Mouse (Mus musculus): ENCODE measurements around the gene Gm16503. TPM values are rescaled to one million over a fixed set of nuclear protein-coding genes. Genes with fewer than 3 reads are reported as not detected.

Gm16503 gene
- total RNA-seq, 2 experiments from 2014 or later: 0.33 to 0.72 TPM

Other genes with a start within 250 kb of the Gm16503 start
- under 1 TPM in 1 of 2 experiments, not detected in 1; 0.12 TPM for gene Zfp988, start 234.5 kb upstream of the Gm16503 start, total RNA-seq (2021)
- under 1 TPM; 0.31 to 0.34 TPM for gene Zfp978, start 178.9 kb upstream of the Gm16503 start, total RNA-seq (2021)
- 1 to 10 TPM; 6.0 to 6.7 TPM for gene Zfp982, start 47.8 kb upstream of the Gm16503 start, total RNA-seq (2021)
- gene Zfp985, start 13.1 kb downstream of the Gm16503 start, total RNA-seq (2021): under 1 TPM; 0.12 to 0.34 TPM
- 1 to 10 TPM; 3.2 to 3.5 TPM for gene Zfp979, start 102.3 kb downstream of the Gm16503 start, total RNA-seq (2021)
- under 1 TPM in 1 of 2 experiments, not detected in 1; 0.18 TPM for gene Zfp534, start 162.3 kb downstream of the Gm16503 start, total RNA-seq (2021)